Mouse (Mus musculus) ES-Bruce4 (cell line): ENCODE results near the gene Plcb1.

Experiments
- CTCF ChIP-seq: IDR thresholded peaks from one replicate; pipeline ENCODE4 v1.8.1; 2011; ENCODE audit warnings: low read depth, low read length
- POLR2A ChIP-seq: IDR thresholded peaks from one replicate; pipeline ENCODE4 v1.8.1; 2011; ENCODE audit warnings: low read length; ENCODE audit not compliant: insufficient read depth

DNA sequence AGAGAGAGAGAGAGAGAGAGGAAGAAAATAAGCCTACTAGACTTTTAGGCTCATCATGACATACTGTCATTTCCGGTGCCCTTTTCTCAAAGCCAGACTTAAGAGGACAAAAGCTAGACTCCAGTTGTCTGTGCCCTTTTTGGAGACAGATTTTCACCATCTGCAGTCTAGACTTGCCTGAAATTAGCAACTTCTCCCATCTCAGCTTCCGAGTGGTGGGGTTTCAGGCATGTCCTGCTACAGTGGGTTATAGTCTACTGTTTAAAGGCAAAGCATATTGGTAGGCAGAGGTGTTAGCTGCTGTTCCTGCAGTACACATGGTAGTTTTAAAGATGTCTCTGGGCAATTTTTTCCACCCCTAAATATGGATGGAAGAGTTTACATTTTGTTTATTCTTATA, 149.6 kb downstream of the Plcb1 start:
- TF ChIP-seq CTCF (no peak), POLR2A (no peak)
